Mouse (Mus musculus) gastrocnemius, postnatal 4 days (tissue): ENCODE measurements at regions not wholly inside any gene's neighbourhood (a gene's known extent, or its start where the extent isn't known, plus 50 kb on each side); places are given as distances from the start of the nearest gene placed in this dataset.
A peak's percentile ranks its signal among the peaks of the same experiment; 100 is the strongest.

Experiments
- DNase-seq, 2 experiments: peaks; one replicate each; pipeline ENCODE4 v3.0.0; 2021 to 2022; ENCODE audit warnings: low spot score in 2 of 2, mixed read lengths in 2 of 2

- DNase-seq, result no peak
Observed at GRCm38 (mm10) chr12:106568541-106569085, 558.6 kb downstream of the Vrk1 start.

- DNase-seq, result no peak
Observed at GRCm38 (mm10) chr12:106572956-106573355, 562.9 kb downstream of the Vrk1 start.

GRCm38 (mm10) chr12:106582760-106583159 lies 572.7 kb downstream of the Vrk1 start:
- DNase-seq, result no peak

- DNase-seq, result no peak
Observed at GRCm38 (mm10) chr12:106585626-106586025, 575.6 kb downstream of the Vrk1 start.

GRCm38 (mm10) chr12:106592686-106593085 lies 582.7 kb downstream of the Vrk1 start:
- no peak for DNase-seq

- DNase-seq, result no peak
Observed at GRCm38 (mm10) chr12:106597636-106598035, 587.6 kb downstream of the Vrk1 start.

- no peak for DNase-seq
Observed at GRCm38 (mm10) chr12:106607240-106607639, 597.2 kb downstream of the Vrk1 start.

GRCm38 (mm10) chr12:106607655-106608337 lies 597.8 kb downstream of the Vrk1 start:
- no peak for DNase-seq

GRCm38 (mm10) chr12:106618684-106619083 lies 608.7 kb downstream of the Vrk1 start:
- no peak for DNase-seq

- DNase-seq, result no peak
Observed at GRCm38 (mm10) chr12:106626786-106627185, 616.8 kb downstream of the Vrk1 start.

- no peak for DNase-seq
Observed at GRCm38 (mm10) chr12:106632566-106632965, 622.5 kb downstream of the Vrk1 start.

GRCm38 (mm10) chr12:106633096-106633495 lies 623.1 kb downstream of the Vrk1 start:
- DNase-seq, result peak in 1 of 2 experiments; percentile 26

GRCm38 (mm10) chr12:106658317-106658716 lies 648.3 kb downstream of the Vrk1 start:
- no peak for DNase-seq

GRCm38 (mm10) chr12:106673232-106673766 lies 663.3 kb downstream of the Vrk1 start:
- DNase-seq, result no peak

- DNase-seq, result no peak
Observed at GRCm38 (mm10) chr12:106674741-106675140, 664.7 kb downstream of the Vrk1 start.

- DNase-seq, result no peak
Observed at GRCm38 (mm10) chr12:106676136-106676535, 666.1 kb downstream of the Vrk1 start.

- no peak for DNase-seq
Observed at GRCm38 (mm10) chr12:106676566-106676965, 666.5 kb downstream of the Vrk1 start.

GRCm38 (mm10) chr12:106685986-106686385 lies 676.0 kb downstream of the Vrk1 start:
- no peak for DNase-seq

GRCm38 (mm10) chr12:106687751-106688150 lies 677.7 kb downstream of the Vrk1 start:
- no peak for DNase-seq

- no peak for DNase-seq
Observed at GRCm38 (mm10) chr12:106688156-106688740, 678.2 kb downstream of the Vrk1 start.

- no peak for DNase-seq
Observed at GRCm38 (mm10) chr12:106702958-106703357, 692.9 kb downstream of the Vrk1 start.

- DNase-seq, result no peak
Observed at GRCm38 (mm10) chr12:106721271-106722009, 711.4 kb downstream of the Vrk1 start.
